Mouse (Mus musculus) brain, embryonic 14.5 days (tissue): ENCODE results near the gene Rassf4. TPM values are rescaled to one million over a fixed set of nuclear protein-coding genes. Genes with fewer than 3 reads are reported as not detected.
"Not testable (repeated sequence)": the region's sequence is repeated elsewhere in the genome, so short reads cannot be mapped to it uniquely, and the experiment has no call there.

ENCODE experiments used
- DNase-seq: peaks from one replicate; pipeline ENCODE4 v3.0.0-alpha.2; 2011; ENCODE audit warnings: low read depth
- CTCF ChIP-seq: fragments of 200-500 bp; IDR thresholded peaks from 2 replicates; pipeline ENCODE4 v1.5.1; 2012; ENCODE audit warnings: inconsistent platforms, mild to moderate bottlenecking, moderate library complexity, borderline replicate concordance; ENCODE audit not compliant: insufficient read depth, insufficient read length; ENCODE audit errors: extremely low read depth
- POLR2A ChIP-seq: fragments of 200-500 bp; IDR thresholded peaks from 2 replicates; pipeline ENCODE4 v1.6.1; 2012; ENCODE audit warnings: mild to moderate bottlenecking, inconsistent platforms, borderline replicate concordance; ENCODE audit not compliant: poor library complexity, insufficient read depth, insufficient read length, severe bottlenecking; ENCODE audit errors: extremely low read depth
- polyA plus RNA-seq: library from polyadenylated mRNA; depleted of rRNA; stranded (reverse); fragments of >200 nt; gene quantifications from 2 replicates; pipeline ENCODE4 v1.2.3, GENCODE M21; 2012; rRNA removed

Rassf4 gene
- polyA plus RNA-seq, 1 experiment = 11.2 TPM

DNA sequence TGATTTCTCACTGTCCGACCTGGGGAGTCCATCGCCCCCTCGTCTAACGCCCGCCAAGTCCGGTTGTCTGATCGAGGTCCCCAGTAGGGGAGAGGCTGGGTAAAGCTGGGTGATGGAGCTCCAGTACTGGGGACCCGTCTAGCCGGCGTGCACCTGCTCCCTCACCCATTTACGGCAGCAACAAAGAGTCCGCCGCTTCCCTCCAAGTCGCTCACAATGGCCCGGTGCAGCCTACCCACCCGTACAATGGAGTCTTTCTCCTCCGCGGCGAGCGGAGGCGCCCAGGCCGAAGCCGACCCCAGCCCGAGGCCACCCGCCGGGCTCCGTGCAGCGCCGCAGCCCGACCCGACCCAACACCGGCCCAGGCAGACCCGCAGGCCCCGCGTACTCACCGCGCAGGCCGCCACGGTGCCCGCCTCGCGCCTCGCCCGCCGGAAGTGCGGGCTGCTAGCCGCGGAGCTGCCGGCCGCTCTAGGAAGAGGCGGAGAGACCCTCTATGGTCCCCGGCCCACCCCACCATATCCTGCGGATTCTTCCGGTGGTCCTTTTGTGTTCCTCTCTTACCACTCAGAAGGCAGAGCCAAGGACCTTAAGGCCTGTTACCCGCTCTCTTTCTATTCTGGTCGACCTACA is 45.1 kb downstream of the Rassf4 start, which contains the start of gene Zfp422:
TSS of gene Zfp422 (minus strand) at position 461 of the 633 bp plus-strand sequence.
- no peak for TF ChIP-seq CTCF
- peak; percentile 100 for TF ChIP-seq POLR2A
- peak; percentile 96 for DNase-seq

DNA sequence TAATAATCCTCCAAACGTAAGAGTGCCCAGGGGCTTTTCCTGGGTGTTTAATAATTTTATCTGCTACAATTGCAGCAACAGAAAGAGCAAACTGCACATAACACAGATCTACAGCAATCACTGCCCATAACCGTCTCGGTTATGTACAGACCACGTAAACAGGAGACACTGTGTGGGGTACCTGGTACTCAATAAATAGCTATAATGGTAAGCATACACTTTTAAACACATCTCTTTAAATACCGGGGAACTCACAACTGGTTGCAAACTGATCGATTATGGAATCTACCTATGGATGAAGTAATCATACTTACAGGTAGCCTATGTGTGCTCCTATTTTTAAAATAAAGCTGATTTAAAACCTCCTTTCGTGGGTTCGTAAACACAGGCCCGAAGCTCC is 45.7 kb downstream of the Rassf4 start:
- no peak for DNase-seq
- TF ChIP-seq POLR2A = no peak
- no peak for TF ChIP-seq CTCF

DNA sequence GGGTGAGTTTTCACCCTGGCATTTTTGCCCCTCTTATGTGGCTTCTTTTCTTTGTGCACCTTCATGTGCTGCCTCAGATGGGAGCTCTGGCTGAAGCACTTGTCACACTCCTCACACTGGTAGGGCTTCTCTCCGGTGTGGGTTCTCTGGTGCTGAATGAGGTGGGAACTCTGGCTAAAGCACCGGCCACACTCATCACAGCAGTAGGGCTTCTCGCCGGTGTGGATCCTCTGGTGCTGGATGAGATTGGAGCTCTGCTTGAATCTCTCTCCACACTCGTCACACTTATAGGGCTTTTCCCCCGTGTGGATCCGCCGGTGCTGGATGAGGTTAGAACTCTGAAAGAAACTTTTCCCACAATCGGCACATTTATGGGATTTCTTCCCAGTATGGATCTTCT is 47.3 kb downstream of the Rassf4 start:
- not testable (repeated sequence) for DNase-seq

GRCm38 (mm10) chr6:116621318-116622023 is 52.3 kb downstream of the Rassf4 start:
- TF ChIP-seq CTCF (no peak), POLR2A (no peak)
- DNase-seq = no peak

DNA sequence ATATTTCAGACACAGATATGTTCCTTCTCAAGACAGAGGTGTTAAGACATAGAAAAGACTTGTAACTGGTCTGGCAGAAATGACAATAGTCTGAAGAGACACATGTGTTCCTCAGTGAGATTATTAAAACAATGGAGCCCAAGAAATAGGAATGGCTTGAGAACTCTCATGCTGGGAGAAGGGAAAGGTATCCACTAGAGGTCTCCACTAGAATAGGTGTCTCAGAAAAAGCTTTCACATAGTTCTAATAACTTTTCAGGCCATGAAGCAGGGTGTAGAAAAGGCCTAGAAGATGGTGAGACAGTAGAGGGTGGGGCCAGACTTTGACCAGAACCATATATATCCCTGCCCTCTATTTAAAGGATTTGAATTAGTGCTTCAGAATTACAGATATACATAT is 55.7 kb downstream of the Rassf4 start:
- no peak for DNase-seq
- TF ChIP-seq CTCF (no peak), POLR2A (no peak)

DNA sequence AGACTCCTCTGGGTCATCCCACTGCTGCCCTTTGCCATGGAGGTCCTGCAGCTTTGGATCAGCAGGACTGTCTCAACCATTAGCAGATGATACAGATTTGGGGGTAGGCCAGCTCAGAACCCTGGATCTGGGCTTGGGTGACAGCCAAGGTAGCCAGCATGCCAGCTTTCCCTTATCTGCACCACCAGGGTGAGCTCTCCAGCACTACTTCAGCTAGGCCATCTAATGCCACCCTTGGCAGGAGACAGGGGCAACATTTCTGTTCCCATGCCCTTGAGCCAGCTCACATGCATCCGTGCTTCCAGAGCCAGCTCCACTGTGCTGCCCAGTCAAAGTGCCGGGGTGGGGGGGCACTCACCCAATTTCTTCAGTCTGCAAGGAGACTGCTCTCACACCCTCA is 58.0 kb downstream of the Rassf4 start:
- TF ChIP-seq POLR2A (no peak), CTCF (no peak)
- DNase-seq = no peak

DNA sequence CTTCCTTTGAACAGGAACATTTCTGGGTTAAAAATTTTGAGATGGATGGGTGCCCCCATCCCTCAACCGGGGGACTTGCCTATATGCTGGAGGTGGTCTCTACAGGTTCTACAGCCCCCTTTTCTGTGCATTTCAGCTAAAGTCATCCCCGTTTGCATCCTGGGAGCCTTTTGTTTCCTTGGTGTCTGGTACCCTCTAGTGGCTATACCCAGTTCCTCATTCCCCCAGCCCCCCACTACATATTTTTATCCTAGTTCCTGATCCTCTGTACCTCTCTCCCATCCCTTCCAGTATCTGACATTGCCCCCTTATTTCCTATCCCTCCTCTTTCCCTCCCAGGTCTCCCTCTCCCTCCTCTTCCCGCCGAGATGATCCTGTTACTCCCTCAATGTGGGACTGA is 66.5 kb downstream of the Rassf4 start:
- TF ChIP-seq CTCF (peak; percentile 28; the same call in 1 of the 2 replicates), POLR2A (no peak)
- DNase-seq = no peak

- not testable (repeated sequence) for DNase-seq
These were observed 72.8 kb downstream of the Rassf4 start for GRCm38 (mm10) chr6:116600969-116601368.

GRCm38 (mm10) chr6:116584095-116584494 is 89.7 kb downstream of the Rassf4 start, which contains the start of gene Olfr215:
Olfr215 (minus strand) TSS chr6:116584195.
- peak; percentile 4 for DNase-seq
- no peak for TF ChIP-seq POLR2A
- TF ChIP-seq CTCF = no peak

Other genes starting within 250 kb of the Rassf4 start
- 0.33 and 0.46 TPM in 2 replicates for gene Alox5, start 212.8 kb downstream of the Rassf4 start, polyA plus RNA-seq
- gene Olfr211, start 184.9 kb downstream of the Rassf4 start, polyA plus RNA-seq = not detected in 2 replicates
- gene Olfr212, start 167.4 kb downstream of the Rassf4 start, polyA plus RNA-seq = 0.03 and 0.04 TPM in 2 replicates
- not detected in 2 replicates for gene Olfr213, start 135.5 kb downstream of the Rassf4 start, polyA plus RNA-seq
- gene Gm5580, start 122.8 kb downstream of the Rassf4 start, polyA plus RNA-seq = 0.15 TPM in 1 of 2 replicates, not detected in the other
- gene Olfr214, start 119.7 kb downstream of the Rassf4 start, polyA plus RNA-seq = not detected in 2 replicates
- gene Olfr215, start 89.8 kb downstream of the Rassf4 start, polyA plus RNA-seq = 0.01 TPM in 1 of 2 replicates, not detected in the other
- 112 and 162 TPM in 2 replicates for gene Zfp422, start 45.0 kb downstream of the Rassf4 start, polyA plus RNA-seq
- 3.2 and 3.4 TPM in 2 replicates for gene Depp1, start 23.3 kb downstream of the Rassf4 start, polyA plus RNA-seq
- gene Tmem72, start 43.0 kb upstream of the Rassf4 start, polyA plus RNA-seq = 0.18 and 0.63 TPM in 2 replicates